Mouse (Mus musculus): ENCODE results near the gene Nhsl1.

GRCm38 (mm10) chr10:18508586-18508985, 189.8 kb downstream of the Nhsl1 start:
- TF ChIP-seq GATA2 (IDR thresholded peaks at IDR 0.05; ENCODE audit: borderline replicate concordance, low read depth, low read length) (no peak), GATA1 (IDR thresholded peaks at IDR 0.05; ENCODE audit: borderline replicate concordance, low read length) (no peak), CTCF (IDR thresholded peaks at IDR 0.05; ENCODE audit: low read depth, low read length) (no peak), TAL1 (conservative IDR thresholded peaks at IDR 0.05; ENCODE audit: low read depth, low read length) (no peak)
